Mouse (Mus musculus): ENCODE measurements around the gene Prcp.
"Not testable (repeated sequence)": the region's sequence is repeated elsewhere in the genome, so short reads cannot be mapped to it uniquely, and the experiment has no call there.

GRCm38 (mm10) chr7:92904285-92904684 is 30.0 kb downstream of the Prcp start:
- not testable (repeated sequence) for TF ChIP-seq POLR2A (IDR thresholded peaks at IDR 0.05; ENCODE audit: extremely low read depth, insufficient read depth, low read length); CTCF (IDR thresholded peaks at IDR 0.05; ENCODE audit: low read depth, low read length)
